Mouse (Mus musculus) 416B (cell line): ENCODE measurements around the gene Bcl2a1b.
"Not testable (repeated sequence)": the region's sequence is repeated elsewhere in the genome, so short reads cannot be mapped to it uniquely, and the experiment has no call there.

Experiments used
- DNase-seq: peaks from one replicate; pipeline ENCODE4 v3.0.0; 2011; ENCODE audit warnings: low read depth

Gene Bcl2a1b

DNA sequence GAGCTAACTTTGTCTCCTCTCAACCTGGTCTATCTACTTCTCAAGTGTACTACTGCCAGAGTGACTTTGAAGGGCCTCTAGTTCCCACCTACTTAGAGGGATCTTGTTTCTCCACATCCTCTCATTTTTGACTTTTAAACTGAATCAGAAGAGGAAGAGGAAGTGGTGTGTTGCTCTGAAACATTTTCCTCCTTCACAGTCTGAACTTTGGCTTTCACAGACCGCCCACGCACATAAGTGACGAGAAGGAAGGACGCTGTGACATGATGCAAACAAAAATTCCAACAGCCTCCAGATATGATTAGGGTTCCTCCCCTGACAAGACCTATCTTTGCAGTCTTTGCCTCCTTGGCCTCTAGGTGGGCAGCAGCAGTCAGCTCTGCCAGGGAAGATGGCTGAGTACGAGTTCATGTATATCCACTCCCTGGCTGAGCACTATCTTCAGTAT, at the start of gene Bcl2a1b, which contains the start of gene Gm29094:
TSS of gene Bcl2a1b (plus strand) at position 241 of the 448 bp plus-strand sequence.
TSS of gene Gm29094 (plus strand) at position 411 of the 448 bp plus-strand sequence.
- DNase-seq, result not testable (repeated sequence)

DNA sequence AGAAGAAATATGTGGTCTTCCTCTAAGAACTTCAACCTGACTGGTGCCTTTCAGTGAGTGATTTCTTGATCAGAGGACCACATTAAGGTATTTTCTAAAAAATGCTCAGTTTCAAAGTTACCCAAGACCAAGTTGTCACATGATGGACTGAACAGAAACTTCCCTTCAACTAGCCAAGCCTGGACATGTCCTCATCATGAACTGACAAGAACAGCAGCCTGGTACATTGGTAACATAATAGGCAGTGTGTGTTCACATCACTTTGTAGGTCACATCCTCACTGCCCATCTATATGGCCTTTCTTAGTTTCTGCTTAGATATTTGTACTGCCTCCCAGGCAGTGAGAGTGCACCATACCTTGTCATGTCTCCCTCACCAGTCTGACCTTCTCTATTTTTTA, 26.5 kb upstream of the Bcl2a1b start:
- not testable (repeated sequence) for DNase-seq

DNA sequence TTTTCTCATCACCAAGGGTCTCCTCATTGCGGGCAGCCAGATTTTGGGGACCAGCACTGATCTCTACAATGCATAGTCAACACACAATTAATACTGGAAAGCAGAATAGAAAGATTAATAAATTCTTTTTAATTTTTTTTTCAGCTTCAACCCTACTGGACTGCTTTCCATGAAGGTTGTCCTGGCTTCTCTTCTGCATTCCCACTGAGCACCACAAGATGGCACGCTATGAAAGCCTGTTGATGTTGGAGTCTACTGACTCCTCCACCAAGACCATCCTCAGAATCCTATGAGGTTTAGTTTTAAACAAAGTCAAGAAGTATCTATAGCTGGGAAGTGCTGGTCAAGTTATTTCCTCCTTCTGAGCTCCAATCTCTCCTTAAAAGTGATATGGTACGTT, 20.2 kb upstream of the Bcl2a1b start:
- DNase-seq, result peak; percentile 31

DNA sequence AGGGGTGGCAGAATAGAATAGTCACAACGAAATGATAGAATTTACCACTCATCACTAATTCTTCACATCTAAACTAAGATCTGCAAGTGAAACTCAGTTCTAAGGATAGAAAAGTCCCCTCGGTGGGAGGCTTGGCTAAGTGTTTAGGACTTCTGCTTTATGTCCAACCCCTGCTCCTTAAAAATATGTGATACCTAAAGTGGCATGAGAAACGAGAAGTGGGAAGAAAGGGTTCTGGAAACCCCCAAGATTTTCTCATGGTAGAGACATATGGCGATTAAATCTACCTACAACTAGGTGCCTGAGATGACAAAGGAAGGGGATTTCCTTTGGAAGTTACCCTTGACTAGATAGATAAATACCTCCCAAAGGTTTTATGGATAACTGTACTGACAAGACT, 19.5 kb upstream of the Bcl2a1b start:
- not testable (repeated sequence) for DNase-seq

DNA sequence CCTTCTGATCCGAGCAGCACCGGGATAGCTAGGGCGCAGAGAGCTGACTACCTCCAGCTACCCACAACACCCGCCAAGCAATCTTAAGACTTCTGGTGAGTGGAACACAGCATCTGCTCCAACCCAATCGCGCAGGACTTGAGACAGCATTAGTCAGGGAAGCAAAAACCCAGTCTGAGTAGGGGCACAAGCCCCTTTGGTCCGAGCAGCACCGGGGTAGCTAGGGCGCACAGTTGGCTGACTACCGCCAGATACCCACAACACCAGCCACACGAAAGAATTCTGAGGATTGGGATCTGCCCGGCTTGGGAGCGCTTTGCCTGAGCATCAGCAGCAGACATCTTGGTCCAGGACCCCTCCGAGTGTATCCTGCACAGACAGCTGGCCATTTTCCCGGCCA, 12.0 kb upstream of the Bcl2a1b start:
- DNase-seq, result not testable (repeated sequence)

DNA sequence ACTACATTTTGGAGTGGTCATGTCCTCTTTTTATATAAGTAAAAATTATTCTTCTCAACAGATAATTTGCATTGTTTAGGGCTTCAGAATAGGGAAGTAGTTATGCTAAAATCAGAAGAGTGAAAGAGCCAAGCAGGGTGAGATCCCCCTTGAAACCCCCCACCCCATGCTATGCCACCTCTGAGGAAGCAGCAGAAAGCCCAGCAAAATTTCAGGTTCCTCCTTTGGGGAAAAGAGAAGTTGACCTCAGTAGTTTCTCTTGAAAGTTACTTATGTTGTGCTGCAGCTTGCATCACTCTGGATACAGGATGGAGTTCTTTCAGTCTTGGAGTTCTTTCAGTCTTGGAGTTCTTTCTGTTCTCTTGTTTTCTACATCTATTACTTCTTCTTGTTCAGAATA, 3.5 kb upstream of the Bcl2a1b start:
- DNase-seq, result not testable (repeated sequence)

DNA sequence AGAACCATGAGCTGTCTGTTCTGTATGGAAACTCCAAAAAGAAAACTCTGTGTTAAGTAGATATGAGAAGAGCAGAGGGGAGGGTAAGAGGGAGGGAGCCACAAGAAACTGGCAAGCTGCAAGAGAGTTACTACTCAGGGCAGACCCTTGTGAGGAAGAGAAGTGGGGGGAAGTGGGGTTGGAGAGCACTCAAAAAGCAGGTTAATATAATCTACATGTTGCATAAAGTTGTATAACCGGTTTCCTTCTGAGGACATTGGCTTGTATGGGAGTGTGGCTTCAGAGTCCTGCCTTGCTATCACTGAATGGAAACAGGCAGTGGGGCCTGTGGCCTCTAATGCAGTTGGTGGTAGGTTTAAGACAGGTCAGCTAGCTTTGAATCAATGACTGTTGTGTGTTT, 1.5 kb upstream of the Bcl2a1b start:
- DNase-seq, result not testable (repeated sequence)

DNA sequence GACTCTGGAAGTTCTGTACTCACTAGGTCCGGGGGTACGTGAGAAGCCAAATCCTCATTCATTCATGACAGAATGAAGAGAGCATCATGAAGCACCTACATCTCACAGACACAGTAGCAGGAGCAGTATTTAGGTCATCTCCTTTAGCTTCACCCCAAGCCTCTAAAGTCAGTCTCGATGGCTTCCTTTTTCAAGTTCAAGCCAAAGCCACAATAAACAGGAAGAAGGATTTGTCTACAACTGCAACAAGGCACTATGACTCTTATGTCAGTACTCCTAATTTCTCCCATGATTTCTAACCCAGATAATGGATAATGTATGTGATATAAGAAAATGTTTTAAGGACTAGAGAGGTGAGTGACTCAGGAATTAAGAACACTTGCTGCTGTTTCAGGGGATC, 660 bp upstream of the Bcl2a1b start:
- DNase-seq, result not testable (repeated sequence)

DNA sequence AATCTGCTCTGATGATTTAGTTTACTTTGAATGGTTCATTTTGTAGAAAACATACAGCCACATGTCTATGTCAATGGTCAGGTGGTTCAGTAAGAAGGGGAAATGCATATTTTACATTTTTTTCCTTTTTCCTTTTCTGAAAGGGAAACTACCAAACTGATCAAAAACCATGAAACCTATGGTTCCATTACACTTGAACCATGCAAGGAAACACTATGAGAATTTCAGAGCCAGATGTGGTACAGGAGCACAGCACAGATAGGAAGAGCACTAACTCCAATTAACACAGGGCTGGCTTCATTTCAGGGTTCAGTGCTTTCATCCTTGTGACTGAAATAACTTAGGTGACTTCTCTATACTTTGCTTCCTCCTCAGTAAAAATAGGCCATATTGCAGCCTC, 3.2 kb downstream of the Bcl2a1b start:
- DNase-seq, result not testable (repeated sequence)

DNA sequence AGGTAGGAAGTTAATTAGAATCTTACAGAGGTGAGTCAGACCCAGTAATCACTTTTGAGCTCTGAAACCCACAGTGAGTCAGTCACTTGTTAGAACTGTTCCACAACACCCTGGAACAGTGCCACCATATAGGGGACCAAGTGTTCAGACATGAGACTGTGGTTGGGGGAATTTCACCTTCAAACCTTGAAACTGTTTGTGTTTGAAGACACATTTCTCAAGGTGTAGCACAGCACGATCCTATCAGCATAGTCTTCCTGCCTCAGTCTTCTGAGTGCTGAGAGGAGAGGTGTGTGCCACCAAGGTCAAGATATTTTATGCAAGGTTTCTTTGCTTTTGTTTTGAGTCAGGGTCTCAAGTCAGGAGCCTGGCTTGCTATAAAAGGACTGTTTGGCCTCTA, 9.9 kb downstream of the Bcl2a1b start:
- peak; percentile 45 for DNase-seq

DNA sequence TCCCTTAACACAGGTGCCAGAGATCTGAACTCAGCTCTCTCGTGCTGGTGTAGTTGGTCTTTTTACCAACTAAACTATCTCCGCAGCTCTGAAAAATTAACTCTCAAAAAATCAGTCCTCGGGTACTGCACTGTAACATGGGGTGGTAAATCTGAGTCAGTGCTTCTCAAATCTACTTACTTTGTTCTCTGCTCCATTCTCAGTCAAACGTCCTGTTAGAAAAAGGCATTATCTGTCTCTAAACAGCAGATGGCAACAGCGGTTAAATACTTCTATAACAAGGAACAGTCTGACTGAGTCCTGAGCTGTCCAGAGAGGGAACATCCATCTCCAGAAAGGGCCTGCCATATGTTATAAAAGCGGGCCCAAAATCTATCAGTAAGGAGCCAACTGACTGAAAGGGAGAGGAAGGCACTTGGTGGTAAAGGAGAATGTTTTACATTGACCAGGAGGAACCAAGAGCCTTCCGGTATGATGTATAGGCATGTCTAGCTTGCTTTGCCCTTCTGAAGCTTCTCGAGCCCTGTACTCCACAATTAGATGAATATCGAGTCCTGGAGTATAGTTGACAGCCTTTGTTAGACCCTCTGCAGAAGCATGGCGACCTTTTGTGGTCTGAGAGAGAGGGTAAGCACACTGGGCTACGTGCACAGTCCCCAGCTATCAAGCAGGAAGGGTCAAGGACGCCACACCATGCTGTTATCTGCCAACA, 11.5 kb downstream of the Bcl2a1b start, which contains the start of gene Mthfs:
TSS of gene Mthfs (plus strand) at position 324 of the 712 bp plus-strand sequence.
- peak; percentile 34 for DNase-seq

DNA sequence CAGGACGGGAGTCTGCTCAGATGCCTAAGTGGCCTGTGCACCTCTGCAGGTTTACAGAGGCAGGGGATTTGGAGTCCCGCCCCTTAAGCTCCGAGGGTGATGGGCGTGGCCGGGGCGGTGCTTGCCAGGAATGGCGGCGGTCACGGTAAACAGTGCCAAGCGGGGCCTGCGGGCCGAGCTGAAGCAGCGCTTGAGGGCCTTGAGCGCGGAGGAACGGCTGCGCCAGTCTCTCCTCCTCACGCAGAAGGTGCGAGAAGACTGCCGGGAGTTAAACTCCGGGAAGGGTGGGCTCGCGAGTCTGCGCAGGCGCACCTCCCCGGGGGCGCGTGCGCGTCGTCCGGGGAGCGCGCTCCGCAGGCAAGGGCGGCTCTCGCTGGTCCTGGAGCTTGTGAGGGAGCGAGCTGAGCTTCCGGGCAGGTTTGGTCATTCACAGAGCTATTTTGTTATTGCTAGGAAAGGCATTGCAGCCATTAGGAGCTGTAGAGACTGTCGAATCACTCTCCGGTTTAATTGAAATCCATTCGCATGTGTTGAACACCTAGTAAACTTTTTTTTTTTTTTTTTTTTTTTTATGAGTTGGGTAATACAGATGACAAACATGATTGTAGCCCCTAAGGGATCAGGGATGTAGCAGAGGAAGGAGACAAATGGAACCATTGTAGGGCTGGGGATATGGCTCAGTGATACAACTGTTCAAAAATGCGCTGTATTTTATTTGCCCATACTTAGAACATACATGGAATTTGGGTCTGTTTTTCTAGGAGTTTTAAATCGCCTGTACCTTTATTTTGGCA, 12.3 kb downstream of the Bcl2a1b start:
- peak; percentile 53 for DNase-seq

DNA sequence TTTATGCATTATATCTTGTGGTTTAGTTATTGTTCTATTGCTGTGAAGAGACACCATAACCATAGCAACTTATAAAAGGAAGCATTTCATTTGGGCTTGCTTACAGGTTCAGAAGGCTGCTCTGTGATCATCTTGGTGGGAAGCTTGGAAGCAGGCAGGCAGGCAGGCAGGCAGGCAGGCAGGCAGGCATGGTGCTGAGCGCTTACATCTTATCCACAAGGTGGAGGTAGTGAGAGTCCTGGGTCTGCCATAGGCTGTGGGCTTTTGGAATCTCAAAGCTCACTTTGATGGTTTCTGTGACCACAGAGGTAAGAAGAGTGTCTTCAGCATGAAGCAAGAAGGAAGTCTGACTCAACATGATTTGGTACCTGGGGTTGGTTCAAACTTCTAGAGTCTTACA, 13.4 kb downstream of the Bcl2a1b start:
- DNase-seq, result peak; percentile 12

DNA sequence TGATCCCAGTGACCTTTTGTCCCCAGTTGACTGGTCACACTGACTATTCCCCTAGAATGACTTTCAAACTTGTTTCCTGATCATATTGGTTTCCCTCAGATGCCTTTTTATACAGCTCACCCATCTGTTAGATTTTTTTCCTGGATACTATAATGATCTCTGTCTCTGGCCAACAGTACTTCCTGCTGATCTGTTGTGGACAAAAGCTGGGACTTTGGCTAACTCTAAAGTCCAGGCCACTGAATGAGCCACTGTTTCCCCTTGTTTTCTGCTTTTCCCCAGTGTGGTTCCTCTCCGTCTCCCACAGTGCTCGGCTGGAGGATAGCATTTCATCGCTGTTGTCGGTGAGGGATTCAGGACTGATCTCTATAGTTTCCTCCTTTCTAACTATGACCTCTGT, 19.2 kb downstream of the Bcl2a1b start:
- not testable (repeated sequence) for DNase-seq

DNA sequence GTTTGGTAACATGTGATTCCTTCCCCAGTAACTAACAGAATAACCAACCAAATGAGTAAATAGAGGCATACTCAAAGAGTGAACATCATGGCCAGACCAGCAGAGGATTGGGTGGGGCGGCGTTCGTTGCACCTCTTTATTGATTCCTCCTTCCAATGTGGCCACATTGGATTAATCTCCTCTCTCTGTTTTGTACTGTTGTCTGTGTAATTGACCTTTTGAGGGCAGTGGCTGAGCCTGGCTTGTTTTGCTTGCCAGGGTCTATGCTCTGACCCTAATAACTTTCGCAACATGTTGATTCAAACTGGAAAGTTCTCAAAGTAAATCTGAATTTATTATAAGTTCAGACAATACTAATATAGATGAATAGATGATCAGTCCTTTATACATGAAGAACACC, 20.7 kb downstream of the Bcl2a1b start:
- not testable (repeated sequence) for DNase-seq

DNA sequence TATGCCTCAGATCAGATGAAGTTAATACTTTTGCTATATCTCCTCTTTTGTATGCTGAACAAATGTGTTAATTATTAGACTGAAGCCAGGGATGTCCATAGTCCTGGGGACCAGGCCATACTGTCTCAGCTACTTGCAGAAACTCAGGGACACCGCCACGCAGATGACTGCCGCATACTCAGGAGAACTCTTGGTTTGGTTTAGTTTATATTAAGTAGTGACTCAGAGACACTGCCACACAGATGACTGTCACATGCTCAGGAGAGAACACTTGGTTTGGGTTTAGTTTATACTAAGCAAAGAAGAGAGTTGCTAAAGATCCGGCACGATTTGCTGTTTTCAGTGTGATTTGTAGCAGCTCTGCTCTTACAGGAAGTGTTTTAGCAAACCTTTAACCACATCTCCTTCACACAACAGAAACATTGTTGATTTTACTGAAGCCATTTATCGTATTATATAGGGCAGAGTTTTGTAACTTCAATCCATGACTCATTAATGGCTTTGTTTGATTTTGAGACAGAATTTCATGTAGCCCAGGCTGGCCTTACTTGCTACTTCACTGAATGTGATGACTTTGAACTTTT, 21.8 kb downstream of the Bcl2a1b start:
- peak; percentile 73 for DNase-seq

DNA sequence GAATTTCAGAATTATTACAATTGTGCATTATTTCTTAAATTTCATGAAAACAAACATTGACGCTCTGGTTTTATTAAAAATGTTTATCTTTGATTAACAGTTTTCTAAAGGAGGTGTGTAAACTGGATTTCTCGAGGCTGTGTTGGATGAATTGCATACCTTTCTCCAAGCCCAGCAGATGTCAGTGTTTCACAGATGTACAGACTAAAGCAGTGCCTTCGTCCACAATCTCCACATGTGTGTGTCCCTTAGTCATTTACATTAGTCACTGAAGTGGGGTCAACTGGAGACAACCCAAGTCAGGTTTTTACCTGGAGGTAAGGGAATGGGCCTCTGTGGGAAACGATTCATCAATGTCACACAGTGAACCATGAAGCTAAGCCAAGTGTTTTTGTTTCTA, 27.1 kb downstream of the Bcl2a1b start:
- DNase-seq, result peak; percentile 51

DNA sequence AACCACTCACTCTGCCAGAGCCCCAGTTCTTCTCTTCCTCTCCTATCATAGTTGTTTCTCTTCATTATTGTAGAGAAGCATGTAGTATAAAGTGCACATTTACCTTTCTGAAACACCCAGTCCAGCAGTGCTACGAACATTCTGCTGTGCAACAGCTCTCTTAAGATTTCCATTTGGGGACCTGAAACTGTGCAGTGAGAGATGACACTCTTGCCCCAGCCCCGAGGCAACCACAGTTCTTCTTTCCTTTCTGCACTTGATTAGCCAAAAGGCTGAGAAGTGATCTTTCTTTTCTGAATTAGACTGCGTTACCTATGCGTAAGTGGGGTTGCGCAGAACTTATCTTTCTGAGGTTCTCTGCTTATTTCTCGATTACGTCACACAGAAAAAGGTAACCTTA, 29.1 kb downstream of the Bcl2a1b start:
- DNase-seq, result no peak

DNA sequence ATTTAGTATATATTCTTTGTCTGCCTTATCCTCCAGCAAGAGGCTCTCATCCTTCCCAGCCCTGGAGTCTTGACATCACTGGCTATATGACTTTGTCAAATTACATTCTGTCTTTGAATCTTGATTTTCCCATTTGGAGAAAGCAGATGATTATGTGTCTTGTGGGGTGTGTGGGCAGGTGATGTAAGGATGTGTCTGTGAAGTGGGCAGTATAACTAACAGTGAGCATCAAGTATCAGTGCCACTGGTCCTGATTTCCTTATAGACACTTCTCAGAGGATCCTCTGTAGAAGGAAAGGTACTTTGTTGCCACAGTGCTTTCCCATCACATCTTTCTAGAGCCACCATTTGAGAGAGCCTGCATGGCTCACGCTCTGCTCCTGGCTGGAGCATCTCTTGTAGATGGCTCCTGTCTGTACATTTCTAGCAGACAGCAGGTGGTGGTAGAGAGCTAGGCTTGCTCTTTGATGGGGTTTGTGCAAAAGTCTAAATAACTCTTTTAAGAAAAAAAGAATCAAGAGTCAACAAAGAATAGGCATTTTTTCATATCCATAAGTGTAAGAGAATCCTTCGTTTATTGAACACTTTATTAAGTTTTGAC, 32.0 kb downstream of the Bcl2a1b start:
- DNase-seq, result not testable (repeated sequence)

DNA sequence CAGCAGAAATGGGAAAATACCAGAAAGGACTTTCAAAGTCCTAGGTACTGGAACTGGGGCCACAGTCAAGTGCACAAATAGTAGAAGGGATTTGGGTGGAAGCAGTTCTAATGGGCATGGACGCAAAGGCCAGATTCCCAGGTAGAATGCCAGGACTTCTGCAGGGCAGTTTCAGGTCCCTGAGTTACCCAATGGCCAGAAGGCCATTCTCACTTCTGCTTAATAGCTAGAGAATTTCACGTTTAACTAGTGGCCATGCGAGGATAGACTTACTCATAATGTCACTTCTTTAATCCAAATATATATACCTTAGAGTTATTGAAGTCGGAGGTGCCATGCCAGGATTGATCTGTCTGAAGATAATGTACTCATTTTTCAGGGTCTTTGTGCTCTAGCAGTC, 38.1 kb downstream of the Bcl2a1b start:
- DNase-seq, result not testable (repeated sequence)

DNA sequence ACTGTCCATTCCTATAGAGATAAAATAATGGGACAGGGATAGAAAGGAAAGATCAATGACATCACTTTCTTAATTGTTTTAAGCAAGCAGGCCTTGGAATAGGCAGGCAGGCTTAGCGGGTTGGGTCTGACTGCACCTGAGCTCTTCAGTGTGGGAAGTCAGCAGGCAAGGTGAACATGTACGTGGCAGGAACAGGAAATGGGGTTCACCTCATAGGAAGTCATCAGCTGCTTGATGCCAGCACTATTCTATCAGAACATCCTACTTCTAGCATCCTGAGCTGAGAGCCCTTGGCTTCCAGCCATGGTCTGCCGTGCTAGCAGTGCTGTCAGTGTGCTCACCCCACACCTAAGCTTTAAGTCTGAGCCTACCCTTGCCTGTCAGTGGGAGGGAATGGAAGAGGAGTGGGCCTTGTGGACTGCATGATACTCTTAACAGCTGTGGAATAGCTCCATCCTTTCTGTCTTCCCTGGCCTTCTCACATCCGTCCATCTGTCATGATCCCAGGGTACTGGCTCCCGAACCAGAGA, 40.0 kb downstream of the Bcl2a1b start:
- not testable (repeated sequence) for DNase-seq

DNA sequence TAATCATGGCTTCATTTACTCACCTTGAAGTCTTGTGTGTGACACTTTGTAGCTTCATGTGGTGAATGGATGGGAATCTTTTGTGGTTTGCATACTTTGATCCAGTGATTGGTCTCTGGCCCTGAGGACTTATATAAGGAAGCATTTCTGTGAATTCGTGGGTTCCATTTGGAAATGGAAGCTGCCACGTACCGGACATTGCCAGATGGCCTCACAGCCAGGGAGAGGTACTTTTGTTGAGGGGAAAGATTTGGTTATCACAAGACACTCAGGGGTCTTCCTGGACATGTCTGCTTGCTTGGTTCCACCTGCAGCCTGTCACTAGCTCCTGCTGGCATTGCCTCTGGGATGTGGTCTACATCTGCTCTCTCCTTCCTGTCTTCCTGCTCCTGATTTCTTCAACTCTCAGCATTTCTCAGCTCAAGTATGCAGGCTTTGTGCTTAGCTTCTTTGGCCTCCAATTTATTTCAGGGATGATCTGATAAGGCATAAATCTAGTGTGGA, 41.6 kb downstream of the Bcl2a1b start:
- not testable (repeated sequence) for DNase-seq
